Mouse (Mus musculus) embryonic fibroblast, embryonic 13.5 days (primary cell): ENCODE data around the gene Ddias.

Experiments
- CTCF ChIP-seq: IDR thresholded peaks from 2 replicates; pipeline ENCODE4 v1.5.1; 2011; ENCODE audit warnings: mild to moderate bottlenecking, control low read depth, low read length, moderate library complexity, borderline replicate concordance; ENCODE audit not compliant: insufficient read depth
- POLR2A ChIP-seq: IDR thresholded peaks from 2 replicates; pipeline ENCODE4 v1.6.1; 2011; ENCODE audit warnings: low read depth, mild to moderate bottlenecking, control low read depth, low read length, moderate library complexity

GRCm38 (mm10) chr7:92887230-92887629, 13.2 kb upstream of the Ddias start:
- TF ChIP-seq CTCF (no peak), POLR2A (no peak)
